8 mouse cellular contexts compared by ENCODE assay signal in the genomic region with DNA sequence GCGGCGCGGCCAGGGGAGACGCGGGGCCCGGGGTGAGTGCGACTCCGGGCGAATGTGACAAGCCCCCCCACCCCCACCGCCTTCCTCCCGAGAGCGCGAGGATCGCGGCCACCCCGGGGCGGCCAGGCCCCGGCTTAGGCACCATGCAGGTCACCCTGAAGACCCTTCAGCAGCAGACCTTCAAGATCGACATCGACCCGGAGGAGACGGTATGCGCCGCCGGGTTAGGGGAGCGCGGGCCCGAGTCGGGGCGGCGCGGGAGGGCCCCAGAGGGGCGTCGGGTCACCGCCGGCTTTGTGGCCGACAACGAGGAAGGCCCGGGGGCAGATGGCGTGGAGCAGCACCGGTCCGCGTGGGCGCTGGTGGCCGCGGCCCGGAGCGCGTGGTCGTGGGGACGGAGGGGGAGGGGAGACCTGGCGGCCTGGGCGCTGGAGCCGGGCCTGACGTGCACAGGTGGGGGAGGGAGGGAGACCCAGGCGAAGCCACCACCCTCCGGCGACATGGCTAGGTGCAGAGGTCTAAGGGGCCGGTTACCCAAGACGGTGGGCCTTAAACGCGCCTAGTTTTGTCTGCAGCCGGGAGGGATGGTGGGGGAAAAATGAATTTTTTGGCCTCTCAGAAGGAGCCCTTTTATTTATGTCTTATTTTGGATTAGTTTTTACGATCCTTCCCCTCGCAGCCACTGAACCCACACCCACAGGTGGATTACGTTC. TPM values are rescaled to one million over a fixed set of nuclear protein-coding genes. Genes with fewer than 3 reads are reported as not detected.
DNase-seq lines count a peak whose midpoint lies in the region; ATAC-seq and TF ChIP-seq lines count a peak whose summit lies in the region.

No protein-coding gene starts in this region.

- H3K36me3 ChIP-seq in MEL (ENCODE audit: control insufficient read depth in 1 of 2, insufficient read depth in 2 of 2, low read length in 2 of 2): peaks cover 8 to 38% of the 10 kb centered on the region in 2 experiments; a peak in 3 of 4 replicates
- H3K36me3 ChIP-seq in heart, embryonic 14.5 days (ENCODE audit: control insufficient read depth, insufficient read depth, low read length): 0 out of 2 replicates have a peak, but pooled peaks cover 3% of the 10 kb centered on the region

- TF ChIP-seq EP300 in MEL (IDR thresholded peaks at IDR 0.05; ENCODE audit: low read depth in 1 of 2, low read length in 2 of 2): no peak

- peak; percentile 35 for ATAC-seq in heart, embryonic 14.5 days (ENCODE audit: insufficient number of reproducible peaks, insufficient read depth, low FRiP score, low read depth)

- peak overlapping the region; percentile 88 for H3K4me2 ChIP-seq in heart, embryonic 14.5 days (ENCODE audit: low read length)

- H3K27ac ChIP-seq in MEL (ENCODE audit: control insufficient read depth, low read depth, low read length): peak overlapping the region; percentile 76
- peak overlapping the region; percentile 92 to 93 for H3K27ac ChIP-seq in heart, embryonic 14.5 days (replicated peaks in 1 of 2; ENCODE audit: control insufficient read depth in 1 of 2, insufficient read depth in 1 of 2, low read depth in 2 of 2, low read length in 2 of 2)

- H3K4me1 ChIP-seq in MEL (ENCODE audit: control insufficient read depth in 1 of 2, insufficient read depth in 2 of 2, low read length in 2 of 2): peaks cover 20 to 24% of the 10 kb centered on the region in 2 experiments
- peaks cover 4 to 41% of the 10 kb centered on the region in 2 experiments for H3K4me1 ChIP-seq in heart, embryonic 14.5 days (ENCODE audit: control insufficient read depth in 2 of 2, insufficient read depth in 2 of 2, low read length in 2 of 2)

- WGBS in heart, embryonic 14.5 days: under 1% methylated on average over 65 of the region's 66 CpGs

- H3K9me3 ChIP-seq in MEL (replicated peaks; ENCODE audit: insufficient read depth, low read length): no peaks in the 10 kb centered on the region
- no peaks in the 10 kb centered on the region for H3K9me3 ChIP-seq in heart, embryonic 14.5 days (ENCODE audit: control insufficient read depth, low read length)

- peak overlapping the region; percentile 99 for H3K9ac ChIP-seq in MEL (ENCODE audit: control insufficient read depth, low read depth, low read length, poor library complexity, severe bottlenecking)
- peak overlapping the region; percentile 95 for H3K9ac ChIP-seq in heart, embryonic 14.5 days (ENCODE audit: low read length)

- DNase-seq in B cell, adult 2 months: peak; percentile 68 to 71
- peak; percentile 56 for DNase-seq in MEL (ENCODE audit: low read depth, low spot score)
- DNase-seq in embryo, embryonic 10.5 days (ENCODE audit: low spot score): peak; percentile 68
- peak; percentile 75 for DNase-seq in kidney, postnatal 10 days
- DNase-seq in lung, postnatal 14 days: peak; percentile 46
- DNase-seq in ovary, postnatal 14 days (ENCODE audit: low spot score): peak; percentile 23
- DNase-seq in urinary bladder, postnatal 25 days (ENCODE audit: low spot score): peak; percentile 43

- no peak for TF ChIP-seq CTCF in MEL (IDR thresholded peaks at IDR 0.05 in 2 of 3, conservative IDR thresholded peaks at IDR 0.05 in 1 of 3; ENCODE audit: control insufficient read depth in 1 of 3, insufficient read depth in 1 of 3, low read depth in 2 of 3, low read length in 3 of 3, poor library complexity in 1 of 3, severe bottlenecking in 1 of 3)

- no peak for TF ChIP-seq RAD21 in MEL (IDR thresholded peaks at IDR 0.05; ENCODE audit: low read depth, low read length)

- H3K27me3 ChIP-seq in MEL (ENCODE audit: control insufficient read depth in 1 of 2, insufficient read depth in 2 of 2, low read length in 2 of 2): no peaks in the 10 kb centered on the region
- no peaks in the 10 kb centered on the region for H3K27me3 ChIP-seq in heart, embryonic 14.5 days (ENCODE audit: control insufficient read depth, insufficient read depth, low read length)

- H3K4me3 ChIP-seq in MEL (ENCODE audit: control insufficient read depth in 1 of 2, insufficient read depth in 1 of 2, low read depth in 2 of 2, low read length in 2 of 2): peak overlapping the region; percentile 84 to 99
- peak overlapping the region; percentile 99 to 100 for H3K4me3 ChIP-seq in heart, embryonic 14.5 days (ENCODE audit: control insufficient read depth in 1 of 2, insufficient read depth in 1 of 2, low read depth in 1 of 2, low read length in 2 of 2)

- peaks cover 48% of the 10 kb centered on the region for H3K79me2 ChIP-seq in MEL (ENCODE audit: control insufficient read depth, insufficient read depth, low read length, poor library complexity)

- TF ChIP-seq POLR2A in MEL (IDR thresholded peaks at IDR 0.05; ENCODE audit: control insufficient read depth in 1 of 2, insufficient read depth in 1 of 2, low read depth in 1 of 2, low read length in 2 of 2, poor library complexity in 1 of 2): peak in 1 of 2 experiments; percentile 7; a peak in 1 of 4 replicates

TF ChIP-seq in MEL, 35 proteins besides CTCF, POLR2A, EP300 and RAD21:
- TF ChIP-seq CHD1 (IDR thresholded peaks at IDR 0.05; ENCODE audit: low read depth, low read length) (no peak), MXI1 (IDR thresholded peaks at IDR 0.05; ENCODE audit: low read depth, low read length) (peak; percentile 3; the same call in 1 of the 2 replicates), GATA1 (IDR thresholded peaks at IDR 0.05; ENCODE audit: low read depth, low read length) (no peak), CHD2 (IDR thresholded peaks at IDR 0.05; ENCODE audit: low read length) (peak; percentile 12; the same call in 1 of the 2 replicates), HCFC1 (IDR thresholded peaks at IDR 0.05; ENCODE audit: low read depth, low read length) (peak; percentile 1; the same call in 1 of the 2 replicates), ZMIZ1 (IDR thresholded peaks at IDR 0.05; ENCODE audit: low read depth, low read length) (no peak), JUND (IDR thresholded peaks at IDR 0.05; ENCODE audit: low read depth, low read length) (no peak)

RNA-seq across cellular contexts. Expression of a gene that starts 0.5 kb away (rescaled TPM):
- 193 and 200 TPM in 2 replicates for total RNA-seq in MEL (2012; rRNA removed)
- 100 to 1,000 TPM in 1 of 2 experiments, not detected in 1; 270 TPM for polyA plus RNA-seq in MEL (2012; ENCODE audit: insufficient read depth in 1 of 2, insufficient read length in 2 of 2, low read depth in 1 of 2, low replicate concordance in 2 of 2, missing spikeins in 1 of 2)
- polyA plus RNA-seq in heart, embryonic 14.5 days (2014; fragmentation: Nextera tagmentation; extraction: Ambion mirVana): 58.0 and 60.2 TPM in 2 replicates

Comparison
In these comparisons a context has a peak if more than half of its experiments do, and no peak if none do; other contexts are left out.
1. Peak in every context shown above with its lines: DNase-seq, ATAC-seq, H3K4me3 ChIP-seq and H3K27ac ChIP-seq.
2. DNase-seq: peak in every context shown above with its lines; median percentile 75 in kidney, postnatal 10 days; 70 in B cell, adult 2 months; 68 in embryo, embryonic 10.5 days; 56 in MEL; 46 in lung, postnatal 14 days; 43 in urinary bladder, postnatal 25 days; 23 in ovary, postnatal 14 days.